Mouse (Mus musculus): ENCODE measurements at regions not wholly inside any gene's neighbourhood (a gene's known extent, or its start where the extent isn't known, plus 50 kb on each side); places are given as distances from the start of the nearest gene placed in this dataset.

- H3K4me1 ChIP-seq: no peaks in the 10 kb centered on the region
- TF ChIP-seq GATA1 (IDR thresholded peaks at IDR 0.05; ENCODE audit: borderline replicate concordance, low read length) (no peak), FLI1 (IDR thresholded peaks at IDR 0.05; ENCODE audit: low read length) (no peak)
- no peaks in the 10 kb centered on the region for H3K36me3 ChIP-seq (replicated peaks; ENCODE audit: low read length)
These were observed 90.2 kb upstream of the Nr4a3 start for GRCm38 (mm10) chr4:47954576-47955305.

GRCm38 (mm10) chr4:47964630-47965029 is 80.3 kb upstream of the Nr4a3 start:
- Histone ChIP-seq H3K36me3 (replicated peaks; ENCODE audit: low read length) (no peaks in the 10 kb centered on the region), H3K4me1 (no peaks in the 10 kb centered on the region), H3K4me3 (replicated peaks) (no peak overlapping the region), H3K27me3 (replicated peaks) (no peaks in the 10 kb centered on the region), H3K9me3 (no peaks in the 10 kb centered on the region)
- no peak for TF ChIP-seq FLI1 (IDR thresholded peaks at IDR 0.05; ENCODE audit: low read length)

More at GRCm38 (mm10) chr4:47954576-47955305, 90.2 kb upstream of the Nr4a3 start:
- Histone ChIP-seq H3K4me3 (replicated peaks) (no peak overlapping the region), H3K9me3 (no peaks in the 10 kb centered on the region), H3K27me3 (replicated peaks) (no peaks in the 10 kb centered on the region)

- no peaks in the 10 kb centered on the region for H3K9me3 ChIP-seq
- H3K4me3 ChIP-seq (replicated peaks): no peak overlapping the region
- no peaks in the 10 kb centered on the region; the same call in 1 of the 2 replicates for H3K4me1 ChIP-seq
- H3K36me3 ChIP-seq (replicated peaks; ENCODE audit: low read length): no peaks in the 10 kb centered on the region
- H3K27me3 ChIP-seq (replicated peaks): no peaks in the 10 kb centered on the region
- TF ChIP-seq FLI1 (IDR thresholded peaks at IDR 0.05; ENCODE audit: low read length) (no peak), GATA1 (IDR thresholded peaks at IDR 0.05; ENCODE audit: borderline replicate concordance, low read length) (no peak)
These were observed 73.1 kb upstream of the Nr4a3 start for GRCm38 (mm10) chr4:47971861-47972260.

GRCm38 (mm10) chr4:47979579-47980313 is 65.2 kb upstream of the Nr4a3 start:
- no peaks in the 10 kb centered on the region for H3K27me3 ChIP-seq (replicated peaks)
- H3K36me3 ChIP-seq (replicated peaks; ENCODE audit: low read length): no peaks in the 10 kb centered on the region
- no peak for TF ChIP-seq FLI1 (IDR thresholded peaks at IDR 0.05; ENCODE audit: low read length)
- TF ChIP-seq GATA1 (IDR thresholded peaks at IDR 0.05; ENCODE audit: borderline replicate concordance, low read length): no peak
- H3K9me3 ChIP-seq: 0 out of 2 replicates have a peak, but pooled peaks cover 3% of the 10 kb centered on the region
- H3K4me3 ChIP-seq (replicated peaks): no peak overlapping the region
- no peaks in the 10 kb centered on the region for H3K4me1 ChIP-seq
